Mouse (Mus musculus) brain, embryonic 14.5 days (tissue): ENCODE measurements around the gene Gsg1l. TPM values are rescaled to one million over a fixed set of nuclear protein-coding genes. Genes with fewer than 3 reads are reported as not detected.

Experiments used
- DNase-seq: peaks from one replicate; pipeline ENCODE4 v3.0.0-alpha.2; 2011; ENCODE audit warnings: low read depth
- CTCF ChIP-seq: fragments of 200-500 bp; IDR thresholded peaks from 2 replicates; pipeline ENCODE4 v1.5.1; 2012; ENCODE audit warnings: inconsistent platforms, mild to moderate bottlenecking, moderate library complexity, borderline replicate concordance; ENCODE audit not compliant: insufficient read depth, insufficient read length; ENCODE audit errors: extremely low read depth
- POLR2A ChIP-seq: fragments of 200-500 bp; IDR thresholded peaks from 2 replicates; pipeline ENCODE4 v1.6.1; 2012; ENCODE audit warnings: mild to moderate bottlenecking, inconsistent platforms, borderline replicate concordance; ENCODE audit not compliant: poor library complexity, insufficient read depth, insufficient read length, severe bottlenecking; ENCODE audit errors: extremely low read depth
- polyA plus RNA-seq: library from polyadenylated mRNA; depleted of rRNA; stranded (reverse); fragments of >200 nt; gene quantifications from 2 replicates; pipeline ENCODE4 v1.2.3, GENCODE M21; 2012

Gsg1l gene
- polyA plus RNA-seq, 1 experiment = 26.6 TPM

DNA sequence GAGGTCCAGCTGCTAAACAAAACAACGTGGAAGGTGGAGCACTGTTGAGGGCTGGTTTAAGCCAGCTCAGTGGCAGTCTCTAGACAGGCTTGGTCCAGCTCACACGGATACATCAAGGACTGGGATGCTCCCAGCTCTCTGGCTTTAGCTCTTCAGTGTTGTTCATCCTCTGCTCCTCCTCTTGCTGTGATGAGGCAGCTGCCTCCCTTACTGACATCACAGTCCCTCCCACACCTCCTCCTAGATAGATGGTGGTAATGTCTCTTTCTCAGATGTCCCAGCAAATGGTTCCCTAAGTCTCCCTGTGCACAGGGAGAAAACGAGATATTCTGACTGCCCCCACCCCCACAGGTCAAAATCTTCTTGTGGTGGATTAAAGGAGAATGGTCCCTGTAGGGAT is 11.0 kb upstream of the Gsg1l start:
- DNase-seq = no peak
- TF ChIP-seq POLR2A (no peak), CTCF (no peak)

DNA sequence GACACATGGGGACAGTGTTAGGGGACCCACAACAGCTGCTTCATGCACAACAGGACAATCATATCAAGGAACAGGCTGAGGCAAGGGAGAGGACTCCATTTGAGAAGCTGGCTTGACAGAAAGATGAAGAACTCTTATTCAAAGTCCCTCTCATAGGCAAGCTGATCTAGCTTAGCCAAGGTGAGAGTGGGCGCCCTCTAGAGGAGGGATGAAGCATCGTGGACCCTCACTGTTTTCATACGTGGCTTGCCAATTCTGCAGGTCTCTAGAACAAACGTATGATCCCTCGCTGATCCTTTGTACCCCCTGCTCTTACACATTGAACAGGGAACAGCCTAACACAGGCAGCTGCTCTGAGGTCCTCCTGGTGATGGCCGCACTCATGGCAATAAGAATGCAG is 7.6 kb upstream of the Gsg1l start:
- TF ChIP-seq CTCF (peak; percentile 92), POLR2A (no peak)

DNA sequence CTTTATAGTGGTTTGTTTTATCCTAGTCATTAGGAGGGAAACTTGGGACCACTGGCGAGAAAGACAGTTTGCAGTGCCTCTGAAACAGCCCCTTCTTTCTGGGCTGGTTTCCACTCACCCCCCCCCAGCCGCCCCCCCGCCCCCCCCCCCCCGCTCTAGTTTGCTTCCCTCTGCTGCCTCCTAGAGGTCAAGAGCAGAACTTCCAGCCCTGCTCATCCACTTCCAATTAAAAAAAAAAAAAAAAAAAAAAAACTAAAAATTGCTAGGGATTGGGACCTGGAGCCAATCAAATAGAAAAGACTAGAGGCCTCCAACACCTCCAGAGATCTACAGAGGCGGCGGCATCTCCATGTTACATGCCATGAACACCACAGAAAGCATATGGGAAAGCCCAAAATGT is 5.9 kb upstream of the Gsg1l start:
- no peak for TF ChIP-seq POLR2A
- TF ChIP-seq CTCF = peak; percentile 22; the same call in 1 of the 2 replicates
- peak; percentile 30 for DNase-seq

More for the DNA sequence above, 7.6 kb upstream of the Gsg1l start:
- DNase-seq = peak; percentile 85

- TF ChIP-seq CTCF (no peak), POLR2A (no peak)
- peak; percentile 53 for DNase-seq
Observed at GRCm38 (mm10) chr7:126087602-126088001, 5.4 kb upstream of the Gsg1l start.

DNA sequence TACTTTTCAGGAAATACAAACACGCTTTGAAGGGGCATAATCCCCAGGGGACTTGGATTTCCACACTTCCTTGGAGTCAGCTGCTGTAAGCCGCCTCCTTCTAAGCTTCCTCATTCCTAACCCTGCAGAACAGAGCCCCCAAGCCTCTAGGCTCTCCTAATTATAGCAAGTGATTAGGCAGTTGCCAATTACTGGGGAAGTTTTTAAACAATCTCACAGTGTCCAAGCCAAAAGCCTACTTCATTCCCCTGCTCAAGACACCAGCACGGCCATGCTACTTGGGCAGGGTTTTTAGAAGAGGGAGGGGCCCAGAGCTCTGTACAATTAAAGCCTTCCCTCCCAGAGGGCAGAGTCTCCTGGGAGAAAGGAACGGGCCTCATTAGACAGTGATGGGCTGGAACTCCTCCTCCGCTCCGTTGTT is 4.1 kb upstream of the Gsg1l start:
- TF ChIP-seq CTCF (no peak), POLR2A (no peak)
- peak; percentile 92 for DNase-seq

DNA sequence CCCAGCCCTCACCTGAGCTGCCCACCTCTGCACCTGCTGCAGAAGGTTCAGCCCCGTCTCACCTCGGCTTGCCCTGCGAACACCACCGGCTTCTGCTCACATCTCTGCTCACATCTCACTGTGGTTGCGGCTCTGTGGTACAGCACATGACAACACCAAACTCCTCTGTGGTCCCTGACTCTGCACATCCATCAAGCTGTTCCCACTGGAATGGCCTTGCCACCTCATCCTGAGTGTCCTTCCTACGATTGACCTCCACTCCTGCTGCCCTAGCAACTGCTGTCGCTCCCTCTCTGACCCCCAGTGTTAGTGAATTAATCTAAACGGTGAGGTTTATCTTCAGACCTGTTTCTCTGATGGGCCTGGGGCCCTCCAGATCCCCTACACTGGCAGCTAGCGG is 2.9 kb upstream of the Gsg1l start:
- no peak for DNase-seq

GRCm38 (mm10) chr7:126083980-126084348 is 1.8 kb upstream of the Gsg1l start:
- no peak for DNase-seq
- TF ChIP-seq CTCF (no peak), POLR2A (no peak)

More for the DNA sequence above, 2.9 kb upstream of the Gsg1l start:
- no peak for TF ChIP-seq CTCF
- no peak for TF ChIP-seq POLR2A

GRCm38 (mm10) chr7:126083341-126083979 is 1.2 kb upstream of the Gsg1l start:
- peak; percentile 59 for DNase-seq

GRCm38 (mm10) chr7:126081727-126082285 is 405 bp downstream of the Gsg1l start:
- peak; percentile 22 for DNase-seq
- no peak for TF ChIP-seq CTCF
- no peak for TF ChIP-seq POLR2A

More at GRCm38 (mm10) chr7:126083341-126083979, 1.2 kb upstream of the Gsg1l start:
- peak; percentile 31; the same call in 1 of the 2 replicates for TF ChIP-seq CTCF
- TF ChIP-seq POLR2A = no peak

DNA sequence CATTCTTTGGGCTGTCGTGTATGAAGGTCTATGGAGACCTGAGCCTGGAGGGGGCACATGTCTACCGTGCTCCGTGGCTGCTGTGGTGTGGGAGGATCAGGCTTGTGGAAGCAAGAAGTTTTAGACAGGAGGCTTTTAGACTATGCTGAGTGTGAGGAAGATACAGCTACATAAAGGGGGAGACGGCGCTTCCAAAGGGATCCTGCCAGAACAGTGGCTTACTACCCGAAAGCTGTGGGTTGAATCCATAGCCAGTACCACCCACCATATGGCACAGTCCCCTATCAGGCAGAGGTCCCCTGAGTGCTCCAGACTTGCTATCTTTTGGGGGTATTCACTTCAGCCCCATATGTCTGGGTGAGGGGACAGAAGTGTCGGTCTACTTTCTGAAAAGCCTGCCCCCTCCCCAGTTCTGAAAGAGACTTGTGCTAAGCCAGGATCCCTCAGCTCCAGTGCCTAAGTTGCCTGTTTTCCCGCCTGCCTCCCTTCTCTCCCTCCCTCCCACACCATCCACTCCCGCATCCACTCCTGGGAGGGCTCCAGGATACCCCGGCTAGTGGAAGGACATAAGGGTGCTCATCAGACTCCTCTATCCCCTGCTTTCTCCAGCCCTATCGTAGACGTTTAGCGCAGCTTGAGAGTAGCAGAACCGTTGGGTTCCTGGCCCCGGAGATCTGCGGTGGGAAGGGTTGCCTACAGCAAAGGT is 1.1 kb downstream of the Gsg1l start:
- no peak for TF ChIP-seq POLR2A
- no peak for TF ChIP-seq CTCF
- DNase-seq = peak; percentile 33

- TF ChIP-seq POLR2A = no peak
- no peak for TF ChIP-seq CTCF
- no peak for DNase-seq
Observed at GRCm38 (mm10) chr7:126076935-126077334, 5.3 kb downstream of the Gsg1l start.
